Mouse (Mus musculus) liver, embryonic 16.5 days (tissue): ENCODE measurements around the gene Telo2. TPM values are rescaled to one million over a fixed set of nuclear protein-coding genes. Genes with fewer than 3 reads are reported as not detected.

Experiments
- ATAC-seq: fragments of 200-750 bp; cut with Nextera tagmentation; 2 replicates; pipeline ENCODE4 v1.8.0; 2017; ENCODE audit warnings: low read depth, mild to moderate bottlenecking, moderate number of reproducible peaks, moderate library complexity
- H3K27ac ChIP-seq: fragments of 300-500 bp; sonication (generic); 2 replicates; pipeline ENCODE4 v1.5.1; 2014; ENCODE audit warnings: mild to moderate bottlenecking, low read length
- H3K27me3 ChIP-seq: fragments of 300-500 bp; sonication (generic); 2 replicates; pipeline ENCODE4 v1.6.1; 2014; ENCODE audit warnings: low read depth, low read length, mixed read lengths; ENCODE audit not compliant: control insufficient read depth, insufficient read depth
- H3K36me3 ChIP-seq: fragments of 300-500 bp; sonication (generic); 2 replicates; pipeline ENCODE4 v1.6.1; 2014; ENCODE audit warnings: mild to moderate bottlenecking; ENCODE audit not compliant: control insufficient read depth, insufficient read depth
- H3K4me1 ChIP-seq: fragments of 300-500 bp; sonication (generic); 2 replicates; pipeline ENCODE4 v1.6.1; 2014; ENCODE audit warnings: low read depth, low read length, mixed read lengths; ENCODE audit not compliant: control insufficient read depth
- H3K4me2 ChIP-seq: fragments of 300-500 bp; sonication (generic); 2 replicates; pipeline ENCODE4 v1.6.1; 2014; ENCODE audit warnings: low read depth, low read length, mixed read lengths
- H3K4me3 ChIP-seq: fragments of 300-500 bp; sonication (generic); 2 replicates; pipeline ENCODE4 v1.5.1; 2014; ENCODE audit warnings: low read depth, mild to moderate bottlenecking, low read length
- H3K9ac ChIP-seq: fragments of 300-500 bp; sonication (generic); 2 replicates; pipeline ENCODE4 v1.6.1; 2014; ENCODE audit warnings: low read depth, low read length
- H3K9me3 ChIP-seq: fragments of 300-500 bp; sonication (generic); replicated peaks from 2 replicates; pipeline ENCODE4 v1.6.1; 2016; ENCODE audit warnings: low read length; ENCODE audit not compliant: control insufficient read depth
- WGBS: fragments of 180-500 bp; shearing (Covaris S2); extraction: QIAGEN DNeasy Blood & Tissue Kit; methylation state at CpG from one replicate; pipeline ENCODE4 v1.1.7; 2014; ENCODE audit not compliant: insufficient replicate concordance; 5-methylcytosine and 5-hydroxymethylcytosine counted together
- polyA plus RNA-seq: library from polyadenylated mRNA; unstranded; fragments of >200 nt; fragmentation: Nextera tagmentation; extraction: Ambion mirVana; gene quantifications from 2 replicates; pipeline ENCODE4 v1.2.1, GENCODE M21; 2015

Gene Telo2
- polyA plus RNA-seq, 1 experiment from 2014 or later = 12.2 TPM

DNA sequence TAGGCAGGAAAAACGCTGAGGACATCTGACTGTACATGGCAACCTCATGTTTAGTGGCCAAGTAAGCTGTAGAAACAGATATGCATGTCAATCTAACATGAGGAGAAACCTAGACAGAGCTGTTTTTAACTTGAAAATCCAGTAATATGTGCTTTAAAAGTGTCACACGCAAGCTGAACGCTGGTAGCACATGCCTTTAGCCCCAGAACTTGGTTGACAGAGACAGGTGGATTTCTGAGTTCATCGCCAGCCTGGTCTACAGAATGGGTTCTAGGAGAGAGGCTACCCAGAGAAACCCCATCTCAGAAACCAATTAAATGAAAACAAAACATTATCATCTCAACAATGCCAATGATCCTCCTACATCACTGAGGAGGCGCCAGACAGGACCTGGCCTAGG, 4.5 kb downstream of the Telo2 start:
- Histone ChIP-seq H3K9ac (no peak overlapping the region), H3K4me1 (peaks cover 14% of the 10 kb centered on the region), H3K27ac (no peak overlapping the region), H3K9me3 (no peaks in the 10 kb centered on the region), H3K4me3 (no peak overlapping the region), H3K27me3 (no peaks in the 10 kb centered on the region), H3K36me3 (no peaks in the 10 kb centered on the region), H3K4me2 (no peak overlapping the region)
- no peak for ATAC-seq
- WGBS = 82% methylated on average over 5 of the region's 5 CpGs

GRCm38 (mm10) chr17:25110590-25110989, 5.2 kb downstream of the Telo2 start:
- Histone ChIP-seq H3K4me1 (peaks cover 11% of the 10 kb centered on the region), H3K4me3 (no peak overlapping the region), H3K9me3 (no peaks in the 10 kb centered on the region), H3K27me3 (no peaks in the 10 kb centered on the region), H3K27ac (no peak overlapping the region), H3K36me3 (no peaks in the 10 kb centered on the region), H3K9ac (no peak overlapping the region), H3K4me2 (no peak overlapping the region)
- WGBS = 85% methylated on average over 6 of the region's 6 CpGs
- no peak for ATAC-seq

DNA sequence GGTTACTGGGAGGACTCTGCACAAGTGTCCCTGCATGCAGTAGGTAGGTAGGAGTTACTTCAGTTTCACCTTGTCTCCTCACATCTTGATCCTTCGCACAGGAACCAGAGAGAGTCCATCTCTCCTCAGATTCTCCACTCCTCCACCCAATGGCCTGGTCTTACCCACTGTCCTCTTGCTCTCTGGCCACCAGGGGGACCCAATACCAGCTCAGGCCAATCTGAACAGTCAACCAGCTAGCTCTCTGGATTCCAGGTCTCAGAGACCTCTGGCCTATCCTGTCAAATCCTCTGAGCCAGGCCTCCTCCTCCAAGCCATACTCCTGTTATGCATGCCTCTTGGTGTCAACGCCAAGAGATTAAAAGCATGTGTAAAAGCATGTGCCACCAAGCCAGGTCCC, 6.2 kb downstream of the Telo2 start:
- 89% methylated on average over 2 of the region's 2 CpGs for WGBS
- Histone ChIP-seq H3K9me3 (no peaks in the 10 kb centered on the region), H3K27me3 (no peaks in the 10 kb centered on the region), H3K4me2 (no peak overlapping the region), H3K9ac (no peak overlapping the region), H3K36me3 (no peaks in the 10 kb centered on the region), H3K4me1 (peaks cover 1% of the 10 kb centered on the region), H3K27ac (no peak overlapping the region), H3K4me3 (no peak overlapping the region)
- ATAC-seq = 0 out of 2 replicates have a peak, but pooled peaks have one; percentile 50

GRCm38 (mm10) chr17:25107786-25108185, 8.0 kb downstream of the Telo2 start:
- Histone ChIP-seq H3K9ac (no peak overlapping the region), H3K36me3 (peaks cover 4% of the 10 kb centered on the region; the same call in 1 of the 2 replicates), H3K4me1 (no peaks in the 10 kb centered on the region), H3K4me3 (no peak overlapping the region), H3K9me3 (no peaks in the 10 kb centered on the region), H3K27ac (no peak overlapping the region), H3K4me2 (no peak overlapping the region), H3K27me3 (no peaks in the 10 kb centered on the region)
- no peak for ATAC-seq
- whole genome bisulfite sequencing = 73% methylated on average over 10 of the region's 16 CpGs

DNA sequence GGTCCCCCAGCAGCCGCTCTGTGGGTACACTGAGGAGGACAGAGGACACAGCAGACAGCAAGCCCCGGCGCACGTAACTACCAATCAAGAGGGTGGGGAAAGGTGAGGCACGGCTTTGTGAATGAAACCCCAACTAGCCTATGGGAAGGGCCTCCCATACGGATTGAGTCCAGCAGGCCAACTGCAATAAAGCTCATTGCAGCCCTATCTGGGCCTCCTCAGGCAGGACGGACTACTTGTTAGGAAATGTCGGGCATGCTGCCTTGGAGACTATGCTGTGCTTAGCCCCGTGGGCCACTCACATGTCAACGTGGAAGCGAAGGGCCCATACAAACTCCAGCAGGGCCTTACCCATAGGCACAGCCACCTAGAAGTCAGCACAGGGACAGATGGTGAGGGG, 14.4 kb downstream of the Telo2 start:
- no peak overlapping the region for H3K9ac ChIP-seq
- no peaks in the 10 kb centered on the region for H3K27me3 ChIP-seq
- H3K9me3 ChIP-seq = no peaks in the 10 kb centered on the region
- H3K4me3 ChIP-seq = no peak overlapping the region
- no peak for ATAC-seq
- WGBS = 93% methylated on average over 11 of the region's 11 CpGs
- no peak overlapping the region for H3K4me2 ChIP-seq
- H3K27ac ChIP-seq = no peak overlapping the region
- H3K36me3 ChIP-seq = peaks cover 57% of the 10 kb centered on the region
- 0 out of 2 replicates have a peak, but pooled peaks cover under 1% of the 10 kb centered on the region for H3K4me1 ChIP-seq

DNA sequence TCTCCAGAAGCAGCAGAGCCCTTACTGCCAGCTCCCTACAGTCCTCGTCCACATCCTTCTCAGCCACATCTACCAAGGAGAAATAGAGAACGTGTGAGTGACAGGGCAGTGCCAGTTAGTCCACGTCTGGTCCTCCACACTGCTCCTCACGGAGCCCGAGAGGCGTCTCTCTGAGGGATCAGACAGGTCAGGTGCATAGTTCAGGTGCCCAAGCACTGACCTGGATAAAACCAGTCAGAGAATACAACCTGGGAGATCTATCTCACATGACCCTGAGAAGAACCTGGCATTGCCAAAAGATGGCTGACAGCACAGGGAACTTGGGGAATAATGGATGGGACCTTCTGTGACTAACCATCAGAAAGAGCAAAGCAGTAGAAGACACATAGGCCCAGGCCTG, 15.7 kb downstream of the Telo2 start:
- WGBS = 86% methylated on average over 6 of the region's 6 CpGs
- ATAC-seq = no peak
- H3K27ac ChIP-seq = no peak overlapping the region

GRCm38 (mm10) chr17:25096221-25096620, 19.5 kb downstream of the Telo2 start:
- Histone ChIP-seq H3K4me2 (no peak overlapping the region), H3K4me1 (peaks cover 21% of the 10 kb centered on the region), H3K9ac (no peak overlapping the region), H3K27ac (no peak overlapping the region), H3K27me3 (no peaks in the 10 kb centered on the region), H3K4me3 (no peak overlapping the region), H3K9me3 (no peaks in the 10 kb centered on the region), H3K36me3 (peaks cover 92% of the 10 kb centered on the region)
- WGBS = 87% methylated on average over 2 of the region's 2 CpGs
- ATAC-seq = no peak

More for the DNA sequence above, 15.7 kb downstream of the Telo2 start:
- Histone ChIP-seq H3K36me3 (peaks cover 68% of the 10 kb centered on the region), H3K9ac (no peak overlapping the region), H3K9me3 (no peaks in the 10 kb centered on the region), H3K4me2 (no peak overlapping the region), H3K4me1 (peaks cover 2% of the 10 kb centered on the region; the same call in 1 of the 2 replicates), H3K27me3 (no peaks in the 10 kb centered on the region), H3K4me3 (no peak overlapping the region)

DNA sequence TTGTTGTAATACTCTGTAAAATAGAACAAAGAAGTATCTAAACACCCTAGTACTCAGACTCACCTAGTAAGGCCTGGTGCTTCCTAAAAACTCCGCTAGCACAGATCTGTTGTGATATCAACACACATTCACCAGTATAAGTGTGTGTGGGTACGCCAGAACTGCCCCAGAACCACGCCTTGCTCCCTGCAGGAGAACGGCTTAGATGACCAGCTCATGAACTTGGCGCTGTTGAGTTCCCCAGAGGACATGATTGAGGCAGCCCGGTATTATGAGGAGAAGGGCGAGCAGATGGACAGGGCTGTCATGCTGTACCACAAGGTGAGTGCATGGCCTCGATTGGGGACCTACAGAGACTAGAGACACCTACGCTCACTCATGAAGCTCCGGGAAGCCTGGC, 25.3 kb downstream of the Telo2 start:
- Histone ChIP-seq H3K9me3 (no peaks in the 10 kb centered on the region), H3K27me3 (no peaks in the 10 kb centered on the region), H3K36me3 (peaks cover 48% of the 10 kb centered on the region), H3K27ac (peak overlapping the region; percentile 98), H3K9ac (peak overlapping the region; percentile 81), H3K4me2 (peak overlapping the region; percentile 82), H3K4me3 (peak overlapping the region; percentile 72), H3K4me1 (peaks cover 59% of the 10 kb centered on the region)
- 64% methylated on average over 10 of the region's 10 CpGs for WGBS
- no peak for ATAC-seq

GRCm38 (mm10) chr17:25089158-25089557, 26.6 kb downstream of the Telo2 start:
- H3K4me3 ChIP-seq = peak overlapping the region; percentile 72
- WGBS = 28% methylated on average over 10 of the region's 10 CpGs
- H3K4me1 ChIP-seq = peaks cover 59% of the 10 kb centered on the region
- peaks cover 35% of the 10 kb centered on the region for H3K36me3 ChIP-seq
- no peaks in the 10 kb centered on the region for H3K27me3 ChIP-seq
- H3K27ac ChIP-seq = peak overlapping the region; percentile 98
- peak overlapping the region; percentile 81 for H3K9ac ChIP-seq
- no peaks in the 10 kb centered on the region for H3K9me3 ChIP-seq
- H3K4me2 ChIP-seq = peak overlapping the region; percentile 82
- ATAC-seq = peak; percentile 88
